Mouse (Mus musculus) ES-E14 (cell line): ENCODE measurements around the gene Zfp385c. TPM values are rescaled to one million over a fixed set of nuclear protein-coding genes. Genes with fewer than 3 reads are reported as not detected.

Experiments used
- DNase-seq: peaks from one replicate; pipeline ENCODE4 v3.0.0-alpha.2; 2013; ENCODE audit warnings: low read depth, low spot score
- H3K27ac ChIP-seq: 2 replicates; pipeline ENCODE4 v1.5.1; 2012; ENCODE audit warnings: low read depth, mild to moderate bottlenecking, low read length, moderate library complexity, mixed read lengths; ENCODE audit not compliant: poor library complexity, insufficient read depth, severe bottlenecking
- H3K36me3 ChIP-seq: 2 replicates; pipeline ENCODE4 v1.6.1; 2012; ENCODE audit warnings: mild to moderate bottlenecking, low read length, moderate library complexity, mixed read lengths; ENCODE audit not compliant: control insufficient read depth, poor library complexity, insufficient read depth, severe bottlenecking
- H3K4me1 ChIP-seq, 2 experiments: fragments of 150-350 bp in 1 of 2; sonication (generic) in 1 of 2; 2 replicates each; pipeline ENCODE4 v1.6.1; 2012; ENCODE audit warnings: low read length in 2 of 2, mild to moderate bottlenecking in 1 of 2, mixed read lengths in 1 of 2; ENCODE audit not compliant: control insufficient read depth in 2 of 2, insufficient read depth in 2 of 2, poor library complexity in 1 of 2
- H3K4me3 ChIP-seq, 2 experiments: fragments of 150-350 bp in 1 of 2; sonication (generic) in 1 of 2; 2 replicates each; pipeline ENCODE4 v1.5.1; 2012; ENCODE audit warnings: low read length in 2 of 2, low read depth in 1 of 2, mild to moderate bottlenecking in 1 of 2, mixed read lengths in 1 of 2; ENCODE audit not compliant: insufficient read depth in 1 of 2, poor library complexity in 1 of 2, severe bottlenecking in 1 of 2
- H3K9ac ChIP-seq: 2 replicates; pipeline ENCODE4 v1.6.1; 2012; ENCODE audit warnings: low read depth, mild to moderate bottlenecking, low read length, mixed read lengths; ENCODE audit not compliant: poor library complexity, insufficient read depth, severe bottlenecking
- H3K9me3 ChIP-seq: fragments of 150-350 bp; sonication (generic); 2 replicates; pipeline ENCODE4 v1.6.1; 2012; ENCODE audit warnings: low read depth, mild to moderate bottlenecking, low read length; ENCODE audit not compliant: control insufficient read depth, insufficient read depth
- CHD2 ChIP-seq: IDR thresholded peaks from 2 replicates; pipeline ENCODE4 v1.6.1; 2014; ENCODE audit warnings: mild to moderate bottlenecking, low read depth, low read length, inconsistent platforms
- HCFC1 ChIP-seq: IDR thresholded peaks from 2 replicates; pipeline ENCODE4 v1.6.1; 2012; ENCODE audit warnings: low read length, inconsistent platforms, borderline replicate concordance; ENCODE audit not compliant: insufficient read depth
- MAFK ChIP-seq: IDR thresholded peaks from 2 replicates; pipeline ENCODE4 v1.6.1; 2014; ENCODE audit warnings: mild to moderate bottlenecking, low read depth, low read length, inconsistent platforms; ENCODE audit not compliant: insufficient read depth
- ZC3H11A ChIP-seq: IDR thresholded peaks from 2 replicates; pipeline ENCODE4 v1.6.1; 2012; ENCODE audit warnings: low read depth, mild to moderate bottlenecking, inconsistent platforms, low read length, borderline replicate concordance
- ZNF384 ChIP-seq: IDR thresholded peaks from 2 replicates; pipeline ENCODE4 v1.6.1; 2012; ENCODE audit warnings: low read depth, low read length, inconsistent platforms
- in situ Hi-C, 2 experiments: fragments of 600-800 bp; cut with MboI; formaldehyde crosslinking; loops; one replicate each; pipeline ENCODE4 v1.15.1; 2025; ENCODE audit warnings: low sequenced_read_pairs in 2 of 2, inconsistent platforms in 1 of 2; ENCODE audit not compliant: unreplicated experiment in 2 of 2
- total RNA-seq: library from RNA; depleted of rRNA; stranded (reverse); fragments of 300-350 nt; gene quantifications from 2 replicates; pipeline ENCODE4 v1.2.3, GENCODE M21; 2012

Zfp385c gene
- total RNA-seq, 1 experiment, result 0.09 TPM

- Histone ChIP-seq H3K4me3 (no peak overlapping the region), H3K27ac (no peak overlapping the region), H3K4me1 (peaks cover 8 to 26% of the 10 kb centered on the region in 2 experiments; a peak in 3 of 4 replicates), H3K9ac (no peak overlapping the region), H3K9me3 (no peaks in the 10 kb centered on the region), H3K36me3 (peaks cover 5% of the 10 kb centered on the region; the same call in 1 of the 2 replicates)
- in situ Hi-C loops, result no loop called here
- no peak for TF ChIP-seq CHD2
- no peak for TF ChIP-seq ZC3H11A
- no peak for TF ChIP-seq HCFC1
- no peak for TF ChIP-seq MAFK
- TF ChIP-seq ZNF384, result no peak
- no peak for DNase-seq
These were observed 82.8 kb downstream of the Zfp385c start for GRCm38 (mm10) chr11:100609355-100609996.

- Histone ChIP-seq H3K27ac (no peak overlapping the region), H3K9me3 (no peaks in the 10 kb centered on the region), H3K4me3 (no peak overlapping the region), H3K4me1 (peaks cover 10 to 29% of the 10 kb centered on the region in 2 experiments; a peak in 3 of 4 replicates), H3K36me3 (peaks cover 6% of the 10 kb centered on the region; the same call in 1 of the 2 replicates), H3K9ac (no peak overlapping the region)
- TF ChIP-seq CHD2, result no peak
- no peak for TF ChIP-seq ZNF384
- TF ChIP-seq MAFK, result no peak
- in situ Hi-C loops, result no loop called here
- no peak for DNase-seq
These were observed 83.5 kb downstream of the Zfp385c start for GRCm38 (mm10) chr11:100608796-100609195.

GRCm38 (mm10) chr11:100607121-100607520, 85.1 kb downstream of the Zfp385c start:
- Histone ChIP-seq H3K27ac (no peak overlapping the region), H3K36me3 (peaks cover 8% of the 10 kb centered on the region; the same call in 1 of the 2 replicates)
- in situ Hi-C loops, result no loop called here

DNA sequence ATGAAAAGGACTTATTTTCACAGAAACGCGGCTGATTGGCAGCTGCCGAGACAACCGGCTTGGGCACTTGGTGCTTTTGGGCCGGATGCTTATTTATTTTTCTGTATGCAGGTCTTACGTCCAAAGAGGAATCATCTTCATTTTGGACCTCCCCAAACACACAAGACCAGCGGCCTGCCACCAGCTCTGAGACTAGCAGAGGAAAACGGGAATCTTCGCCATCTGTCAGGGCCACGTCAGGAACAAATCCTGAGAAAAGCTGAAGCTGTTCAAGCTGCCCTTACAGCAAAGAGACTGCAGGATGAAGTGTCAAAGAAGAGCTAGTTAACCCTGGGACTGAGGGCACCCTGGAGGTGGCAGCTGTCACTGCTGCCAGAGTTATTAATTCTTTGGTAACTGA, 86.8 kb downstream of the Zfp385c start:
- DNase-seq, result no peak
- Histone ChIP-seq H3K9me3 (no peaks in the 10 kb centered on the region), H3K4me3 (no peak overlapping the region), H3K4me1 (peaks cover 8 to 19% of the 10 kb centered on the region in 2 experiments; a peak in 3 of 4 replicates), H3K27ac (no peak overlapping the region), H3K36me3 (peaks cover 9% of the 10 kb centered on the region), H3K9ac (no peak overlapping the region)
- in situ Hi-C loops, result no loop called here
- TF ChIP-seq ZC3H11A, result no peak
- TF ChIP-seq ZNF384, result no peak
- TF ChIP-seq HCFC1, result no peak
- no peak for TF ChIP-seq MAFK
- TF ChIP-seq CHD2, result no peak

More at GRCm38 (mm10) chr11:100607121-100607520, 85.1 kb downstream of the Zfp385c start:
- no peak for DNase-seq
- TF ChIP-seq ZNF384 (no peak), CHD2 (no peak), HCFC1 (no peak), MAFK (no peak), ZC3H11A (no peak)
- H3K4me3 ChIP-seq, result no peak overlapping the region
- no peak overlapping the region for H3K9ac ChIP-seq
- peaks cover 8 to 24% of the 10 kb centered on the region in 2 experiments; a peak in 3 of 4 replicates for H3K4me1 ChIP-seq
- H3K9me3 ChIP-seq, result no peaks in the 10 kb centered on the region
